Mouse (Mus musculus) cerebellum, postnatal 10 days (tissue): ENCODE results near the gene Tmem81.
"Not testable (repeated sequence)": the region's sequence is repeated elsewhere in the genome, so short reads cannot be mapped to it uniquely, and the experiment has no call there.

Experiments used
- DNase-seq, 2 experiments: peaks; one replicate each; pipeline ENCODE4 v3.0.0; 2021; ENCODE audit warnings: mixed read lengths in 2 of 2

Tmem81 gene

GRCm38 (mm10) chr1:132506058-132506457 is at the start of gene Tmem81:
Gene Tmem81, plus strand, starts transcription at chr1:132506230.
- DNase-seq, result peak in 1 of 2 experiments; percentile 6

- no peak for DNase-seq
These were observed 41.4 kb upstream of the Tmem81 start for GRCm38 (mm10) chr1:132464651-132465050.

- peak; percentile 20 to 21 for DNase-seq
These were observed 37.1 kb upstream of the Tmem81 start for GRCm38 (mm10) chr1:132468926-132469325.

GRCm38 (mm10) chr1:132469519-132469918 is 36.5 kb upstream of the Tmem81 start:
- no peak for DNase-seq

GRCm38 (mm10) chr1:132470031-132470430 is 36.0 kb upstream of the Tmem81 start:
- DNase-seq, result not testable (repeated sequence)

- no peak for DNase-seq
These were observed 35.0 kb upstream of the Tmem81 start for GRCm38 (mm10) chr1:132471032-132471431.

GRCm38 (mm10) chr1:132471499-132471898 is 34.5 kb upstream of the Tmem81 start:
- DNase-seq, result no peak

GRCm38 (mm10) chr1:132472537-132472936 is 33.5 kb upstream of the Tmem81 start:
- DNase-seq, result peak; percentile 13 to 32

- no peak for DNase-seq
These were observed 31.5 kb upstream of the Tmem81 start for GRCm38 (mm10) chr1:132474496-132474895.

- no peak for DNase-seq
These were observed 29.5 kb upstream of the Tmem81 start for GRCm38 (mm10) chr1:132476575-132476927.

GRCm38 (mm10) chr1:132476928-132477691 is 28.9 kb upstream of the Tmem81 start, which contains the start of gene Rbbp5:
Gene Rbbp5, plus strand, starts transcription at chr1:132477365.
- peak; percentile 91 to 94 for DNase-seq

- no peak for DNase-seq
These were observed 26.6 kb upstream of the Tmem81 start for GRCm38 (mm10) chr1:132479438-132479837.

- no peak for DNase-seq
These were observed 24.4 kb upstream of the Tmem81 start for GRCm38 (mm10) chr1:132481619-132482018.

GRCm38 (mm10) chr1:132483234-132483633 is 22.8 kb upstream of the Tmem81 start:
- DNase-seq, result no peak

- DNase-seq, result no peak
These were observed 22.3 kb upstream of the Tmem81 start for GRCm38 (mm10) chr1:132483759-132484158.

GRCm38 (mm10) chr1:132500535-132500934 is 5.5 kb upstream of the Tmem81 start:
- peak; percentile 61 to 71 for DNase-seq

- DNase-seq, result peak in 1 of 2 experiments; percentile 9
These were observed 875 bp upstream of the Tmem81 start for GRCm38 (mm10) chr1:132505155-132505554.

GRCm38 (mm10) chr1:132506656-132507055 is 626 bp downstream of the Tmem81 start:
- DNase-seq, result no peak

- peak; percentile 57 to 59 for DNase-seq
These were observed 3.7 kb downstream of the Tmem81 start for GRCm38 (mm10) chr1:132509771-132510170.

GRCm38 (mm10) chr1:132511521-132511920 is 5.5 kb downstream of the Tmem81 start:
- peak; percentile 38 to 53 for DNase-seq

GRCm38 (mm10) chr1:132512106-132512505 is 6.1 kb downstream of the Tmem81 start:
- DNase-seq, result peak; percentile 46

GRCm38 (mm10) chr1:132515339-132515738 is 9.3 kb downstream of the Tmem81 start:
- peak; percentile 9 to 13 for DNase-seq

- peak; percentile 44 to 46 for DNase-seq
These were observed 10.7 kb downstream of the Tmem81 start for GRCm38 (mm10) chr1:132516776-132517175.

- DNase-seq, result peak; percentile 87 to 89
These were observed 12.6 kb downstream of the Tmem81 start for GRCm38 (mm10) chr1:132518621-132519020.

GRCm38 (mm10) chr1:132519734-132520133 is 13.7 kb downstream of the Tmem81 start:
- DNase-seq, result peak in 1 of 2 experiments; percentile 3
